Mouse (Mus musculus): ENCODE measurements around the gene Skint2. TPM values are rescaled to one million over a fixed set of nuclear protein-coding genes. Genes with fewer than 3 reads are reported as not detected.

Gene Skint2
- polyA plus RNA-seq (2014; fragmentation: Nextera tagmentation; extraction: Ambion mirVana) = not detected in 2 replicates

GRCm38 (mm10) chr4:112556894-112557293 is at the start of gene Skint2:
Gene Skint2, plus strand, starts transcription at chr4:112557194.
- no peak within 1 kb of the TSS for H3K9ac ChIP-seq (ENCODE audit: low read depth, low read length)
- H3K27me3 ChIP-seq (ENCODE audit: control insufficient read depth, insufficient read depth, low read length) = no peaks in the 10 kb centered on the region
- H3K4me1 ChIP-seq (ENCODE audit: control insufficient read depth, insufficient read depth, low read length) = no peaks in the 10 kb centered on the region
- no peak within 1 kb of the TSS for H3K4me2 ChIP-seq
- no peak within 1 kb of the TSS for H3K27ac ChIP-seq (ENCODE audit: low read depth, low read length)
- no peak for ATAC-seq (replicated peaks; ENCODE audit: insufficient number of reproducible peaks, low FRiP score, low TSS enrichment)
- no peaks in the 10 kb centered on the region for H3K9me3 ChIP-seq (replicated peaks; ENCODE audit: control insufficient read depth, low read length)
- WGBS (ENCODE audit: insufficient replicate concordance) = 71% methylated on average over 2 of the region's 2 CpGs
- no peak within 1 kb of the TSS for H3K4me3 ChIP-seq (ENCODE audit: low read depth, low read length)
- no peaks in the 10 kb centered on the region for H3K36me3 ChIP-seq (ENCODE audit: control insufficient read depth, insufficient read depth, low read length)

Other genes starting within 250 kb of the Skint2 start
- not detected in 2 replicates for gene Skint9, start 123.2 kb upstream of the Skint2 start, polyA plus RNA-seq (2014; fragmentation: Nextera tagmentation; extraction: Ambion mirVana)
- gene Skint10, start 217.7 kb downstream of the Skint2 start, polyA plus RNA-seq (2014; fragmentation: Nextera tagmentation; extraction: Ambion mirVana) = not detected in 2 replicates

Data from heart, embryonic 11.5 days (tissue).